Mouse (Mus musculus) G1E (cell line): ENCODE results near the gene Cd276.
A peak's percentile ranks its signal among the peaks of the same experiment; 100 is the strongest.

Experiments used
- CTCF ChIP-seq: IDR thresholded peaks from 2 replicates; pipeline ENCODE4 v1.5.1; 2012; ENCODE audit warnings: low read depth, low read length, inconsistent platforms, mixed read lengths
- GATA1 ChIP-seq: IDR thresholded peaks from 2 replicates; pipeline ENCODE4 v1.6.1; 2012; ENCODE audit warnings: borderline replicate concordance, low read length, inconsistent platforms, mixed read lengths
- GATA2 ChIP-seq: IDR thresholded peaks from 2 replicates; pipeline ENCODE4 v1.6.1; 2012; ENCODE audit warnings: low read depth, low read length, inconsistent platforms, borderline replicate concordance
- POLR2AphosphoS5 ChIP-seq: IDR thresholded peaks from 2 replicates; pipeline ENCODE4 v1.6.1; 2012; ENCODE audit warnings: low read depth, low read length, inconsistent platforms; ENCODE audit not compliant: insufficient replicate concordance
- TAL1 ChIP-seq: conservative IDR thresholded peaks from 2 replicates; pipeline ENCODE4 v1.6.1; 2012; ENCODE audit warnings: low read depth, low read length, inconsistent platforms, mixed read lengths

DNA sequence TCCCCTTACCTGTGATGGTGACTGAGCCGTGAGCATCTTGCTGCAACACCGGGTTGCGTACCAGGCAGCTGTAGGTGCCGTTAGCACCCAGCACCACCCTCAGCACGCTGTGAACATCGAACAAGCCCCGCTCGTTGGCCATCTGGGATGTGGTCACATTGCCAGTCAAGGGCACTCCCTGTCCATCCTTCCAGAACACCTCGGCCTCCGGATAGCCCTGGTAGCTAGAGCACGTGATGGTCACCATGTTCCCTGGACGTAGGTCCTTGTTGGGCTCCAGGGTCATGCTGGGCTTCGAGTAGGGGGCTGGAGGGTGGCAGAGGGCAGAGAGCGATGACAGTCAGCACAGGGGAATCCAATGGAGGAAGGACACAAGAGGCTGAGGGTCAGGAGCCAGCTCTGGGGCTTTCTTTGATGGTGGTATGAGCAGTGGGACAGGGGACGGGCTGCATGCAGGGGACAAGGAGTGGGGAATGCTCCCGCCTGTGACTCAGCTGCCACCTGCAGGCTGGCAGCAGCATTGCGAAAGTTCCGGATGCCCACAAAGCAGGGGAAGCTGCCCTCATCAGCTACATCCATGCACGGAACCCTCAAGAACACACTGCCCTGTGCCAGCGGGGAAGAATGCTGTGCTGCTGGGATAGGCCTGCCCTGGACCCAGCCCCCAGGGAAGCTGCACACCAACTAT lies 19.6 kb downstream of the Cd276 start:
- TF ChIP-seq CTCF: peak; percentile 39; the same call in 1 of the 2 replicates
- TF ChIP-seq TAL1: no peak
- TF ChIP-seq POLR2AphosphoS5: no peak
- no peak for TF ChIP-seq GATA1
- TF ChIP-seq GATA2: no peak
